Mouse (Mus musculus) left cerebral cortex, postnatal 36 days (tissue): ENCODE results near the gene Sucla2. TPM values are rescaled to one million over a fixed set of nuclear protein-coding genes. Genes with fewer than 3 reads are reported as not detected.
A peak's percentile ranks its signal among the peaks of the same experiment; 100 is the strongest.
"Not testable (repeated sequence)": the region's sequence is repeated elsewhere in the genome, so short reads cannot be mapped to it uniquely, and the experiment has no call there.

Source experiments
- DNase-seq, 2 experiments: peaks; one replicate each; pipeline ENCODE4 v3.0.0; 2021 to 2022; ENCODE audit warnings: low spot score in 2 of 2, mixed read lengths in 1 of 2
- intact Hi-C: fragments of 180-260 bp; cut with DNase I; formaldehyde crosslinking; loops from one replicate; pipeline ENCODE4 v1.15.1; 2025
- total RNA-seq, 2 experiments: library from RNA; stranded (reverse); gene quantifications; 2 replicates each; pipeline ENCODE4 v1.2.3; 2021

Gene Sucla2
- total RNA-seq, 2 experiments from 2014 or later, result 143 TPM

- no peak for DNase-seq
- intact Hi-C loops, result no loop called here
Observed at GRCm38 (mm10) chr14:73576336-73576735, 51.2 kb downstream of the Sucla2 start.

- DNase-seq, result no peak
Observed at GRCm38 (mm10) chr14:73588080-73588479, 63.0 kb downstream of the Sucla2 start.

GRCm38 (mm10) chr14:73592166-73592565, 67.0 kb downstream of the Sucla2 start:
- intact Hi-C loops, result no loop called here
- DNase-seq, result no peak

More at GRCm38 (mm10) chr14:73588080-73588479, 63.0 kb downstream of the Sucla2 start:
- intact Hi-C loops, result no loop called here

- intact Hi-C loops, result no loop called here
Observed at GRCm38 (mm10) chr14:73599720-73600119, 74.6 kb downstream of the Sucla2 start.

GRCm38 (mm10) chr14:73607732-73608131, 82.6 kb downstream of the Sucla2 start:
- no peak for DNase-seq
- intact Hi-C loops, result no loop called here

More at GRCm38 (mm10) chr14:73599720-73600119, 74.6 kb downstream of the Sucla2 start:
- no peak for DNase-seq

GRCm38 (mm10) chr14:73608668-73609481, 83.8 kb downstream of the Sucla2 start:
- intact Hi-C loops, result no loop called here
- DNase-seq, result no peak

- intact Hi-C loops, result not testable (repeated sequence)
Observed at GRCm38 (mm10) chr14:73614961-73615360, 89.8 kb downstream of the Sucla2 start.

GRCm38 (mm10) chr14:73620880-73621279, 95.8 kb downstream of the Sucla2 start:
- intact Hi-C loops, result no loop called here
- peak in 1 of 2 experiments; percentile 9 for DNase-seq

More at GRCm38 (mm10) chr14:73614961-73615360, 89.8 kb downstream of the Sucla2 start:
- DNase-seq, result not testable (repeated sequence)

GRCm38 (mm10) chr14:73622988-73623387, 97.9 kb downstream of the Sucla2 start:
- intact Hi-C loops, result no loop called here
- no peak for DNase-seq

- DNase-seq, result no peak
- intact Hi-C loops, result no loop called here
Observed at GRCm38 (mm10) chr14:73625469-73625868, 100.3 kb downstream of the Sucla2 start.

- intact Hi-C loops, result no loop called here
- no peak for DNase-seq
Observed at GRCm38 (mm10) chr14:73631511-73631910, 106.4 kb downstream of the Sucla2 start.

- DNase-seq, result peak; percentile 26 to 35
- intact Hi-C loops, result no loop called here
Observed at GRCm38 (mm10) chr14:73632648-73633263, 107.6 kb downstream of the Sucla2 start.

GRCm38 (mm10) chr14:73634356-73634755, 109.2 kb downstream of the Sucla2 start:
- intact Hi-C loops, result no loop called here
- DNase-seq, result no peak

GRCm38 (mm10) chr14:73637460-73637859, 112.3 kb downstream of the Sucla2 start:
- DNase-seq, result no peak
- intact Hi-C loops, result no loop called here

Other genes with a start within 250 kb of the Sucla2 start
- 10 to 100 TPM; 27.4 to 33.2 TPM for gene Rb1, start 199.5 kb upstream of the Sucla2 start, total RNA-seq
- gene Itm2b, start 140.0 kb upstream of the Sucla2 start, total RNA-seq, result 100 to 1,000 TPM; 725 to 789 TPM
- gene Med4, start 15.3 kb upstream of the Sucla2 start, total RNA-seq, result 10 to 100 TPM; 28.4 to 28.7 TPM
- gene Nudt15, start 22.9 kb downstream of the Sucla2 start, total RNA-seq, result 1 to 10 TPM; 5.2 to 6.5 TPM
- gene Gm21750, start 135.9 kb downstream of the Sucla2 start, total RNA-seq, result not detected